Mouse (Mus musculus) kidney, embryonic 14.5 days (tissue): Measurements from ENCODE around the gene Cblb. TPM values are rescaled to one million over a fixed set of nuclear protein-coding genes. Genes with fewer than 3 reads are reported as not detected.

ENCODE experiments used
- ATAC-seq: fragments of 200-750 bp; cut with Nextera tagmentation; 2 replicates; pipeline ENCODE4 v1.8.0; 2017; ENCODE audit warnings: moderate number of reproducible peaks, mild to moderate bottlenecking, moderate TSS enrichment, moderate library complexity; ENCODE audit not compliant: low FRiP score, low TSS enrichment
- H3K27ac ChIP-seq: fragments of 300-500 bp; sonication (generic); 2 replicates; pipeline ENCODE4 v1.5.1; 2014; ENCODE audit warnings: low read depth, mild to moderate bottlenecking, low read length, moderate library complexity, mixed read lengths
- H3K27me3 ChIP-seq: fragments of 300-500 bp; sonication (generic); 2 replicates; pipeline ENCODE4 v1.6.1; 2014; ENCODE audit warnings: mild to moderate bottlenecking, low read length; ENCODE audit not compliant: control insufficient read depth, insufficient read depth
- H3K36me3 ChIP-seq: fragments of 300-500 bp; sonication (generic); 2 replicates; pipeline ENCODE4 v1.6.1; 2014; ENCODE audit warnings: low read length, mixed read lengths; ENCODE audit not compliant: control insufficient read depth, insufficient read depth
- H3K4me1 ChIP-seq: fragments of 300-500 bp; sonication (generic); 2 replicates; pipeline ENCODE4 v1.6.1; 2014; ENCODE audit warnings: low read length, mixed read lengths; ENCODE audit not compliant: control insufficient read depth, insufficient read depth
- H3K4me2 ChIP-seq: fragments of 300-500 bp; sonication (generic); replicated peaks from 2 replicates; pipeline ENCODE4 v1.6.1; 2014; ENCODE audit warnings: low read depth, mild to moderate bottlenecking, low read length
- H3K4me3 ChIP-seq: fragments of 300-500 bp; sonication (generic); 2 replicates; pipeline ENCODE4 v1.5.1; 2014; ENCODE audit warnings: mild to moderate bottlenecking, low read length
- H3K9ac ChIP-seq: fragments of 300-500 bp; sonication (generic); 2 replicates; pipeline ENCODE4 v1.6.1; 2014; ENCODE audit warnings: low read depth, mild to moderate bottlenecking, low read length, moderate library complexity
- H3K9me3 ChIP-seq: fragments of 300-500 bp; sonication (generic); 2 replicates; pipeline ENCODE4 v1.6.1; 2016; ENCODE audit warnings: low read length; ENCODE audit not compliant: control insufficient read depth
- WGBS: fragments of 180-500 bp; shearing (Covaris S2); extraction: QIAGEN DNeasy Blood & Tissue Kit; methylation state at CpG from one replicate; pipeline ENCODE4 v1.1.7; 2014; 5-methylcytosine and 5-hydroxymethylcytosine counted together
- polyA plus RNA-seq: library from polyadenylated mRNA; unstranded; fragments of >200 nt; fragmentation: Nextera tagmentation; extraction: Ambion mirVana; gene quantifications from 2 replicates; pipeline ENCODE4 v1.2.1, GENCODE M21; 2014

Cblb gene
- polyA plus RNA-seq, 1 experiment from 2014 or later = 27.2 TPM

DNA sequence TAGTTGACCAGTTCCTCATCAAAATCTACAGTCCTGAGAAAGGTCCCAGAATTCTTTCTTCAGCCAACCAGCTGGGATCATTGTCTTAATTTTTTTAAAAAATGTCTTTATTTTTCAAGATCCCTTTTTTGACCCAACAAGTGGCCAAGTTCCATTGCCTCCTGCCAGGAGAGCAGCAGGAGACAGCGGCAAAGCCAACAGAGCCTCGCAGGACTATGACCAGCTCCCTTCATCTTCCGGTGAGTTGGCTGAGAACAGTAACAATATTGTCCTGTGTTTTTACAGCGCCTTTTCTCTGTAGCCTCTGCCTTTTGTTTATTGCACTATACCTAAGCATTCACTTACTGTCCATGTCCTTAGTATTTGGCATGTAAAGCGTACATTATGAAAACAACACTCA is 163.0 kb downstream of the Cblb start:
- no peak overlapping the region for H3K4me3 ChIP-seq
- ATAC-seq = no peak
- no peaks in the 10 kb centered on the region for H3K9me3 ChIP-seq
- H3K36me3 ChIP-seq = peaks cover 52% of the 10 kb centered on the region
- no peaks in the 10 kb centered on the region for H3K4me1 ChIP-seq
- no peak overlapping the region for H3K9ac ChIP-seq
- H3K4me2 ChIP-seq = no peak overlapping the region
- no peaks in the 10 kb centered on the region for H3K27me3 ChIP-seq
- no peak overlapping the region for H3K27ac ChIP-seq
- 93% methylated on average over 5 of the region's 5 CpGs for WGBS

DNA sequence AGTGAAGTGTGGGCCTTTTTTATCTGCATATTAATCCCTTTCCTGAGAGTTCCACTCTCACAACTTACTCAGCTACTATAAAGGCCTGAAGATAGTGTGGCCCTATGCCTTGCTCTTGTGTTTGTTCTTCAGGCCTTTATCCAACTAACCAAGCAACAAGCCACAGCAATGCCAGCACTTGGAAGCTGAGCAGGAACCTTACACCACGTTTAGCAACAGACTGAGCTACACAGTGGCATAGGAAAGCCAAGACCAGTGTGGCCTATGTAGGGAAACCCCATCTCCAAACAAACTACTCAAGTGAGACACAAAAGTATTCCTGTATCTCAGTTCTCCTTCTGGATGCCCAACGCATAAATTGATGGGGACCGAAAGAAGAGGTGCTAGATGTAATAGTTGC is 163.8 kb downstream of the Cblb start:
- 95% methylated on average over 3 of the region's 3 CpGs for WGBS
- Histone ChIP-seq H3K36me3 (peaks cover 49% of the 10 kb centered on the region), H3K4me3 (no peak overlapping the region), H3K27me3 (no peaks in the 10 kb centered on the region), H3K27ac (no peak overlapping the region), H3K9ac (no peak overlapping the region), H3K9me3 (no peaks in the 10 kb centered on the region), H3K4me2 (no peak overlapping the region), H3K4me1 (no peaks in the 10 kb centered on the region)
- ATAC-seq = no peak

DNA sequence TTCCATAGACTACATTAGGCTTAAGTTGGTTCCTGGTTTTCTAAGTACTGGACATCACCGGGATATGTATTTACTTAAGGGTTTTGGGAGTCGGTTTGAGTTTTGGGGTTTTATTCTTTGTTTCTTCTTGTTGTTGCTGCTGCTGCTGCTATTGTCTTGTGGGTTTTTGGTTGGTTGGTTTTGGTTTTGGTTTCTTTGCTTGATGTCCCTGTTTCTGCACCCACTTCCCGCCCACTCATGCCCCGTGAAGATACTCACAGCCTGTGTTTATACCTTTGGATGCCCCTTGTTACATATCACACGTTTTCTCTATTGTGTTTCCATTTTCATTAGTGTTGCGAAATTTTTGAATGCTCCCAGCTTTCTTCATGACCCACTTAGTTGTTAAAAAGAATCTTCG is 169.1 kb downstream of the Cblb start:
- H3K27ac ChIP-seq = no peak overlapping the region
- H3K27me3 ChIP-seq = no peaks in the 10 kb centered on the region
- H3K4me3 ChIP-seq = no peak overlapping the region
- no peak for ATAC-seq
- H3K4me2 ChIP-seq = no peak overlapping the region
- H3K36me3 ChIP-seq = peaks cover 34% of the 10 kb centered on the region
- WGBS = 92% methylated on average over 7 of the region's 7 CpGs
- no peaks in the 10 kb centered on the region for H3K9me3 ChIP-seq
- H3K9ac ChIP-seq = no peak overlapping the region
- H3K4me1 ChIP-seq = no peaks in the 10 kb centered on the region

DNA sequence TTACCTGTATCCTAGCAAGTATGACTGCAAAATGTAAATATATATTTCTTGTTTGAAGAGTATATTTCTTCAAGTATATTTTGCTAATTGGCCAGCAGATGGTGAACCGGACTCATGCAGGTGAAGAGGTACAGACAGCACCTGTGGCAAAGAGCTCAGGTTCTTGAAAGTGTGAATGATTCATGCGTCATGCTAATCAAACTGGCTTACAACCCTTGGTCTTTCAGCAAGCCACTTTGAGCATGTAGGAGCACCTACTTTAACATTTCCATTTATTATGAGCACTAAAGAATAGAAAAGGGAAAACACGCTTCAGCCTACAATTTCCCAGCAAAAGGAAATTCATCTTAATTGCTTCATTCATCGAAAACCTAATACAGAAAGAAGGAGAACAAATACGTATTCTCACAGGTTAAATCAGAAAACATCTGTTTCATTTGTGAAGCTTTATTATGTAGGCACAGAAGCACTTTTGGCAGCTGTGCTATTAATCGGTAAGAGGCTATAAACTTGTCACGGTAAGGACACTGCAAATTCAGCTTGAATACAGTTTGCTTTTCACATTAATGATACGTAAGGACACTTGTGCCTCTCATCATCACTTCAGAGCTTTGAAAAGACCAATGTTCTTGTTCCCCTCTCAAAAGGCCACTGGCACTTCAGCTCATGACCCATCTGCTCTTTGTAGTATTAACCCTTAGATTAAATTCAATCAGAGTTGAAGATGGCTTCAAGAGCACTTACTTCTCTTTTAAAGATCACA is 180.0 kb downstream of the Cblb start:
- 79% methylated on average over 8 of the region's 8 CpGs for WGBS
- Histone ChIP-seq H3K9me3 (no peaks in the 10 kb centered on the region), H3K4me2 (no peak overlapping the region), H3K9ac (no peak overlapping the region), H3K36me3 (peaks cover 2% of the 10 kb centered on the region; the same call in 1 of the 2 replicates), H3K4me3 (no peak overlapping the region), H3K4me1 (no peaks in the 10 kb centered on the region), H3K27me3 (no peaks in the 10 kb centered on the region), H3K27ac (no peak overlapping the region)
- ATAC-seq = no peak

DNA sequence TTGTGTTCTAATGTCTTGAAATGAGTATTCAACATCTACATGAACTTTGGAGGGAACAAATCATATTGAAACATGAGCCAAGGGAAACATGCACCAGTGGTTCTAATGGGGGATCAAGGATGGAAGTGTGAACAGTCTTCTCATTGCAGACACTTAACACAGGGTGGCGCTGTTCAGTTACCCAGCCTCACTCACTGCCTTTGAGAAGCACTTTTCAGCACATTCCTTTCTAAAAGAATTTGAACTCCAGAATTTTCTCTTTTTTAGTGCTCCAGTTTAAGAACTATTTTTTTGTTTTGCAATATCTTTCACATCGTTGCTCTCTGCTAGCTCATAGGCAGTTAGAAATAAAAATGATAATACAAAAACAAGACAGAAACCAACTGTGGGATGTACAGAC is 188.0 kb downstream of the Cblb start:
- H3K27me3 ChIP-seq = no peaks in the 10 kb centered on the region
- no peak overlapping the region for H3K9ac ChIP-seq
- no peaks in the 10 kb centered on the region for H3K9me3 ChIP-seq
- 22% methylated on average over 2 of the region's 2 CpGs for WGBS
- ATAC-seq = peak; percentile 73; the same call in 1 of the 2 replicates
- H3K27ac ChIP-seq = no peak overlapping the region
- H3K4me3 ChIP-seq = no peak overlapping the region
- H3K4me2 ChIP-seq = no peak overlapping the region
- H3K36me3 ChIP-seq = no peaks in the 10 kb centered on the region
- H3K4me1 ChIP-seq = no peaks in the 10 kb centered on the region

DNA sequence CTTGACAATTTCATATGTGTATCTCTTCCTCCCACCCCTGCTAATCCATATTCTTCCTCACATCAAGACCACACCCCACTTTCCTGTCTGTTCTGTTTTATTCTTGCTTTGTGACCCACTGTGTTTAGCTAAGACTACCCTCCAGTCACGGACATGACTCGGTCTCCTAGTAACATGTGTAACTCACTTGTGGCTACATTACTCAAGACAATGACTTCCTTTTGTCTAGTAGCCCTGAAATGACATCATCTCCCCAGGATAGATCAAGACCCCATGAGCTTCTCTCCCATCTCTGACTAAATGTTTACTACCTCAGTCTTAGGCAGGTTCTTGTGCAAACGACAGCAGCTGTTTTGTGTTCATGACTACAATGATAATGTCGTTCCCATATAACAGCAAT is 191.9 kb downstream of the Cblb start:
- no peak for ATAC-seq
- Histone ChIP-seq H3K4me3 (no peak overlapping the region), H3K9me3 (no peaks in the 10 kb centered on the region), H3K27ac (no peak overlapping the region), H3K27me3 (no peaks in the 10 kb centered on the region), H3K36me3 (no peaks in the 10 kb centered on the region), H3K4me2 (no peak overlapping the region), H3K4me1 (no peaks in the 10 kb centered on the region), H3K9ac (no peak overlapping the region)
- WGBS = 87% methylated on average over 4 of the region's 4 CpGs

DNA sequence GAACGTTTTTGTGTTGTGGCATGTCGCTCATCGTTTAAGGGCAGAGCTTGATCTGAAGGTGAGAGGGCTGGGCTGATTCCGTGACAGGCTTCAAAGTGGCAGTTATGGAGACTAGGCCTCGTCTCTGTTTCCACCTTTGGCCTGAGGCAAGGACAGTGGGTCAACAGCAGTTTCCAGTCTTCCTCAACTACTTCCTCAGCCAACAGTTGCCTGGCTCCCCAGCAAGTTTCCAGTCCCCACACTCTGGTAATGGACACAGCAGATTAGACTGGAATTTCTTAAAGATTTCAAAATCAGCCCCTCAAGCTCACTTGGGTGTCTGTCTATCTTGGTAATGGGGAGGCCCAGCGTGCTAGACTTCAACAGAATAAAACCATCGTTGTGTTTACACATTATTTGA is 198.4 kb downstream of the Cblb start:
- ATAC-seq = no peak
- 72% methylated on average over 7 of the region's 7 CpGs for WGBS
- H3K9me3 ChIP-seq = no peaks in the 10 kb centered on the region

DNA sequence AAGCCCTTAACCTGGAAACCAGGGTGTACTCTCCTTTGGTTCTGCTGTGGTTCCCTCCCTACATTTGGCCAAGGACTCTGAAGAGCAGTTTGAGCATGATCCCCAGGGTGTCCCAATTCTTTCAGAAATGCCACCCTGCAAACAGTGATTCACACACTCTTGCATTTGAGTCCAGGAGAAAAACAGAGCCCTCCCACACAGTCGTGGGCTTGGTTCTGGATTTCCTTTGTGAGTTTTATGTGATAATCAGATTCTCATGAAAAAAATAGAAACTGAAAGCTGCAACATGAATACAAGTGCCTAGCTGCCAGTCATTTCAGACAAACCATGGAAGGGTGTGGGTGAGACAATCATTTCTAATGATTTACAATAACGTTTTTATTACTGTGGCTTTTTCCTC is 198.9 kb downstream of the Cblb start:
- no peaks in the 10 kb centered on the region for H3K27me3 ChIP-seq
- 63% methylated on average over 2 of the region's 2 CpGs for WGBS
- no peaks in the 10 kb centered on the region for H3K36me3 ChIP-seq

More for the DNA sequence above, 198.4 kb downstream of the Cblb start:
- Histone ChIP-seq H3K4me3 (no peak overlapping the region), H3K27me3 (no peaks in the 10 kb centered on the region), H3K9ac (no peak overlapping the region), H3K27ac (no peak overlapping the region), H3K36me3 (no peaks in the 10 kb centered on the region), H3K4me1 (no peaks in the 10 kb centered on the region), H3K4me2 (no peak overlapping the region)

DNA sequence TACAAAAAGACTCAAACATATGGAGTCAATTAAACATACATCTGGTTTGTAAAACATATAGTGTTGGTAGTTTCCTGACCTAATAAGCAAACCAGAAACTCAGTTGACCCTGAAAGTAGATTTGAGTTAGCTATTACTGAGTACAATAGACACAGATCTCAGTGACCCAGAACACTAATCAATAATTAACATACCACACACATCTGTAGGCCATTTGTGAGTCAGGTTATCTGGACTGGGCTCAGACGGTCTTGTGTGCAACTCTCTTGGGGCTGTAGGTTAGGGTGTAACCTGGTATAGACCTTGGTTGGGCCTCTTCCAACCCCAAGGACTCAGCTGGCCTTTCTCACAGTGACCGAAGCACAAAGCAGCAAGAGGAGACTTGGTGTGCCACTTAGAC is 211.1 kb downstream of the Cblb start:
- Histone ChIP-seq H3K27ac (no peak overlapping the region), H3K9ac (no peak overlapping the region), H3K9me3 (no peaks in the 10 kb centered on the region), H3K4me1 (no peaks in the 10 kb centered on the region), H3K27me3 (no peaks in the 10 kb centered on the region), H3K4me2 (no peak overlapping the region), H3K4me3 (no peak overlapping the region), H3K36me3 (no peaks in the 10 kb centered on the region)
- ATAC-seq = peak; percentile 72; the same call in 1 of the 2 replicates
- 77% methylated on average over 2 of the region's 2 CpGs for WGBS

More for the DNA sequence above, 198.9 kb downstream of the Cblb start:
- no peak for ATAC-seq
- H3K4me2 ChIP-seq = no peak overlapping the region
- no peak overlapping the region for H3K9ac ChIP-seq
- no peaks in the 10 kb centered on the region for H3K4me1 ChIP-seq
- H3K27ac ChIP-seq = no peak overlapping the region
- no peaks in the 10 kb centered on the region for H3K9me3 ChIP-seq
- no peak overlapping the region for H3K4me3 ChIP-seq
